Mouse (Mus musculus) C2C12 (cell line): ENCODE results near the gene 1700023F06Rik.

Experiments used
- CTCF ChIP-seq: IDR thresholded peaks from one replicate; pipeline ENCODE4 v1.5.1; 2011; ENCODE audit not compliant: control insufficient read depth, insufficient read depth, insufficient read length
- MYOD1 ChIP-seq: IDR thresholded peaks from one replicate; pipeline ENCODE4 v1.6.1; 2011; ENCODE audit warnings: low read depth; ENCODE audit not compliant: control insufficient read depth, insufficient read length

DNA sequence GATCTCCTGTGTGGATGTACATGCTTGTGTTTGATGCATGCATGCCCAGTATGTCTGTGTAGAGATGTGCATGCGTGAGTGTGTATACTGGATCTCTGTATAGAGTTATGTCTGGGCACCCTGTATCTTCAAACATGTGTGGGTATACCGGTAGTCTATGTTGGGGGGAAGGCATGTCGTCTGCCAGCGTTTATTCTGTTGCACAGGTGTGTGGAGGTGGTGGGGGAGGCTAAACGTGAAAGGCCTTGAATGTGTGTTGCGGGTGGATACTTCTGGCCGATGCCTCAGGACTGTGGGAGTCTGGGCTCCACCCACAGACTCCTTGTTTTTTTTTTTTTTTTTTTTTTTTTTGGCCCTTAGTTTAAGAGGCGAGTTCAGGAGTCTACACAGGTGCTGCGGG is 27.0 kb downstream of the 1700023F06Rik start:
- no peak for TF ChIP-seq MYOD1
- TF ChIP-seq CTCF: no peak
